Mouse (Mus musculus): Measurements from ENCODE around the gene Sh3gl2.

GRCm38 (mm10) chr4:85205636-85206211 is 798 bp downstream of the Sh3gl2 start:
- TF ChIP-seq GATA1 (IDR thresholded peaks at IDR 0.05; ENCODE audit: borderline replicate concordance, low read length) (no peak), GATA2 (IDR thresholded peaks at IDR 0.05; ENCODE audit: borderline replicate concordance, low read depth, low read length) (no peak), CTCF (IDR thresholded peaks at IDR 0.05; ENCODE audit: low read depth, low read length) (no peak)
